In the genomic region with DNA sequence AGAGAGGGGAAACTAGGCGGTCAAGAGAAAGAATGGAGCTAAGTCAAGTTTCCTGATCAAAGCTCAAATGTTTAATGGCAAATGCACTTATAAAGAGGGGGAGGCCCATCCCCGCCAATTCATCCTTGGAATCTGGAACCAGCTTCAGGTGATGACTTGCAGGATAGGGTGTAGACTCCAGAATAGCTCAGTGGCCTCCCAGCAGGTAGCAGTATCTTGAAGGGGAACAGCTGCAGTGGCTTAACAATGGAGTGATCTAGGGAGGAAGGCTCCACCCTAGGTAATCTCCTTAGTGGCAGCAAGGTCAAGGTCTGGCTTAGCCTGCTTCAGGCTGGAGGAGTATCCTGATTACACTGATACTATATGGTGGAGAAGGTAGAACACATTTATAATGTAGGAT, we compare ENCODE assay signal across 13 mouse cellular contexts. TPM values are rescaled to one million over a fixed set of nuclear protein-coding genes. Genes with fewer than 3 reads are reported as not detected.
"Had no signal": no experiment of that assay in that cellular context is flagged by ENCODE, and none has a peak within 500 bp of the region (broad histone marks: within the 10 kb centered on the region; RNA-seq: fewer than 3 reads in every experiment).

No protein-coding gene starts in this region.

RNA-seq across cellular contexts. Expression of a gene that starts 40.3 kb away (rescaled TPM):
- polyA plus RNA-seq: neural tube, embryonic 13.5 days; neural tube, embryonic 14.5 days; neural tube, embryonic 15.5 days; small intestine, adult 2 months; spleen, adult 2 months; stomach, embryonic 14.5 days; stomach, embryonic 15.5 days; stomach, embryonic 16.5 days; stomach, postnatal 0 days; testis, adult 2 months; thymus, adult 2 months; thymus, postnatal 0 days; urinary bladder, adult 2 months had no signal
